Mouse (Mus musculus) kidney, postnatal 14 days (tissue): ENCODE data around the gene Vps9d1.
"Not testable (repeated sequence)": the region's sequence is repeated elsewhere in the genome, so short reads cannot be mapped to it uniquely, and the experiment has no call there.

Source experiments
- DNase-seq: peaks from one replicate; pipeline ENCODE4 v3.0.0; 2022; ENCODE audit warnings: mixed read lengths

Gene Vps9d1

GRCm38 (mm10) chr8:123252925-123253324 is 1.2 kb downstream of the Vps9d1 start:
- DNase-seq = no peak

- no peak for DNase-seq
Measured at GRCm38 (mm10) chr8:123250940-123251339, 3.2 kb downstream of the Vps9d1 start.

GRCm38 (mm10) chr8:123248596-123248995 is 5.6 kb downstream of the Vps9d1 start:
- no peak for DNase-seq

- DNase-seq = no peak
Measured at GRCm38 (mm10) chr8:123247748-123248147, 6.4 kb downstream of the Vps9d1 start.

- no peak for DNase-seq
Measured at GRCm38 (mm10) chr8:123245543-123245942, 8.6 kb downstream of the Vps9d1 start.

GRCm38 (mm10) chr8:123244382-123244781 is 9.8 kb downstream of the Vps9d1 start:
- peak; percentile 37 for DNase-seq

GRCm38 (mm10) chr8:123243053-123243452 is 11.1 kb downstream of the Vps9d1 start:
- no peak for DNase-seq

- no peak for DNase-seq
Measured at GRCm38 (mm10) chr8:123242107-123242923, 11.8 kb downstream of the Vps9d1 start.

GRCm38 (mm10) chr8:123239398-123239797 is 14.8 kb downstream of the Vps9d1 start:
- no peak for DNase-seq

GRCm38 (mm10) chr8:123235520-123236497 is 18.3 kb downstream of the Vps9d1 start, which contains the start of gene Spata2l:
Gene Spata2l (minus strand): TSS chr8:123236233.
- peak; percentile 94 for DNase-seq

GRCm38 (mm10) chr8:123234918-123235519 is 19.1 kb downstream of the Vps9d1 start:
- no peak for DNase-seq

GRCm38 (mm10) chr8:123233760-123234159 is 20.4 kb downstream of the Vps9d1 start:
- no peak for DNase-seq

- no peak for DNase-seq
Measured at GRCm38 (mm10) chr8:123233300-123233699, 20.8 kb downstream of the Vps9d1 start.

- no peak for DNase-seq
Measured at GRCm38 (mm10) chr8:123232553-123232952, 21.6 kb downstream of the Vps9d1 start.

- peak; percentile 36 for DNase-seq
Measured at GRCm38 (mm10) chr8:123231742-123232141, 22.4 kb downstream of the Vps9d1 start.

GRCm38 (mm10) chr8:123230326-123230725 is 23.8 kb downstream of the Vps9d1 start:
- not testable (repeated sequence) for DNase-seq

- no peak for DNase-seq
Measured at GRCm38 (mm10) chr8:123228416-123228815, 25.7 kb downstream of the Vps9d1 start.

GRCm38 (mm10) chr8:123224278-123225266 is 29.6 kb downstream of the Vps9d1 start, which contains the start of gene Cdk10:
Gene Cdk10 (plus strand): TSS chr8:123224842.
- DNase-seq = peak; percentile 95

GRCm38 (mm10) chr8:123220917-123221316 is 33.2 kb downstream of the Vps9d1 start:
- no peak for DNase-seq

GRCm38 (mm10) chr8:123215430-123215829 is 38.7 kb downstream of the Vps9d1 start:
- no peak for DNase-seq

- peak; percentile 21 for DNase-seq
Measured at GRCm38 (mm10) chr8:123213118-123213772, 40.9 kb downstream of the Vps9d1 start.
